Mouse (Mus musculus): ENCODE measurements around the gene Ldhal6b. TPM values are rescaled to one million over a fixed set of nuclear protein-coding genes. Genes with fewer than 3 reads are reported as not detected.

The Ldhal6b gene
- polyA plus RNA-seq, 1 experiment from 2014 or later = not detected

GRCm38 (mm10) chr17:5402624-5403023 lies 15.9 kb downstream of the Ldhal6b start:
- peak; percentile 95 for ATAC-seq
- no peaks in the 10 kb centered on the region for H3K4me1 ChIP-seq (ENCODE audit: insufficient read depth, low read depth, low read length)

DNA sequence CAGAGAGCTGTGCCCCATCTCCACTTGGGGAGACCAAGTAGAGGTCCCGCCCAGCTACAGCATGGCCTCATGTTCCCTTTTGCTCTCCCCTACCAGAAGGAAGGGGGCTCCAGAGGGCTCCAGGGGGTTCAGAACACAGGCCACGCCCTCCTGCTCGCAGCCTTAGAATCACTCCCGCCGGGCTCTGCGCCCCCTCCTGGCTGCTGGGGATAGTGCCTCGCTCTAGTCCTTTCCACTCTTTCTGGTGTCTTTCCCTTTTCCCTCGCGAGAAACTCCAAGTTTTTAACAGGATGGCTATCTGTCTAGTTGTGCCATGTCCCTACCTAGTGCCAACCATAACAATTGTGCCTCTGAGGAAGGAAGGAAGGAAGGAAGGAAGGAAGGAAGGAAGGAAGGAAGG lies 16.5 kb downstream of the Ldhal6b start:
- H3K36me3 ChIP-seq (ENCODE audit: insufficient read depth, low read length) = no peaks in the 10 kb centered on the region
- H3K9ac ChIP-seq (replicated peaks; ENCODE audit: low read depth) = no peak overlapping the region
- peak; percentile 84 for ATAC-seq
- WGBS = 6% methylated on average over 9 of the region's 9 CpGs
- no peaks in the 10 kb centered on the region for H3K9me3 ChIP-seq (ENCODE audit: low read length)
- peak; percentile 77 for DNase-seq (ENCODE audit: low spot score)
- H3K27ac ChIP-seq (ENCODE audit: low read length) = no peak overlapping the region
- no peaks in the 10 kb centered on the region for H3K4me1 ChIP-seq (ENCODE audit: insufficient read depth, low read depth, low read length)
- no peak overlapping the region for H3K4me3 ChIP-seq (ENCODE audit: low read depth, low read length)
- H3K4me2 ChIP-seq (replicated peaks; ENCODE audit: low read depth, low read length) = peak overlapping the region; percentile 25; the same call in 1 of the 2 replicates
- TF ChIP-seq CTCF (IDR thresholded peaks at IDR 0.05) (peak; percentile 85), EP300 (IDR thresholded peaks at IDR 0.05) (no peak)
- no peaks in the 10 kb centered on the region for H3K27me3 ChIP-seq (replicated peaks; ENCODE audit: insufficient read depth, low read length)

More at GRCm38 (mm10) chr17:5402624-5403023, 15.9 kb downstream of the Ldhal6b start:
- no peaks in the 10 kb centered on the region for H3K9me3 ChIP-seq (ENCODE audit: low read length)
- H3K27ac ChIP-seq (ENCODE audit: low read length) = no peak overlapping the region
- H3K27me3 ChIP-seq (replicated peaks; ENCODE audit: insufficient read depth, low read length) = no peaks in the 10 kb centered on the region
- H3K4me2 ChIP-seq (replicated peaks; ENCODE audit: low read depth, low read length) = peak overlapping the region; percentile 25; the same call in 1 of the 2 replicates
- no peaks in the 10 kb centered on the region for H3K36me3 ChIP-seq (ENCODE audit: insufficient read depth, low read length)
- peak; percentile 88 for DNase-seq (ENCODE audit: low spot score)
- no peak for TF ChIP-seq EP300 (IDR thresholded peaks at IDR 0.05)
- TF ChIP-seq CTCF (IDR thresholded peaks at IDR 0.05) = peak; percentile 95
- no peak overlapping the region for H3K9ac ChIP-seq (replicated peaks; ENCODE audit: low read depth)
- WGBS = 29% methylated on average over 8 of the region's 8 CpGs
- no peak overlapping the region for H3K4me3 ChIP-seq (ENCODE audit: low read depth, low read length)

GRCm38 (mm10) chr17:5401288-5401687 lies 17.3 kb downstream of the Ldhal6b start:
- H3K36me3 ChIP-seq (ENCODE audit: insufficient read depth, low read length) = no peaks in the 10 kb centered on the region
- no peaks in the 10 kb centered on the region for H3K9me3 ChIP-seq (ENCODE audit: low read length)
- TF ChIP-seq CTCF (IDR thresholded peaks at IDR 0.05) (no peak), EP300 (IDR thresholded peaks at IDR 0.05) (no peak)
- no peaks in the 10 kb centered on the region for H3K27me3 ChIP-seq (replicated peaks; ENCODE audit: insufficient read depth, low read length)
- no peak overlapping the region for H3K4me2 ChIP-seq (replicated peaks; ENCODE audit: low read depth, low read length)
- H3K9ac ChIP-seq (replicated peaks; ENCODE audit: low read depth) = no peak overlapping the region
- H3K27ac ChIP-seq (ENCODE audit: low read length) = no peak overlapping the region
- H3K4me1 ChIP-seq (ENCODE audit: insufficient read depth, low read depth, low read length) = no peaks in the 10 kb centered on the region
- no peak for ATAC-seq
- no peak for DNase-seq (ENCODE audit: low spot score)
- H3K4me3 ChIP-seq (ENCODE audit: low read depth, low read length) = no peak overlapping the region
- 80% methylated on average over 10 of the region's 10 CpGs for WGBS

DNA sequence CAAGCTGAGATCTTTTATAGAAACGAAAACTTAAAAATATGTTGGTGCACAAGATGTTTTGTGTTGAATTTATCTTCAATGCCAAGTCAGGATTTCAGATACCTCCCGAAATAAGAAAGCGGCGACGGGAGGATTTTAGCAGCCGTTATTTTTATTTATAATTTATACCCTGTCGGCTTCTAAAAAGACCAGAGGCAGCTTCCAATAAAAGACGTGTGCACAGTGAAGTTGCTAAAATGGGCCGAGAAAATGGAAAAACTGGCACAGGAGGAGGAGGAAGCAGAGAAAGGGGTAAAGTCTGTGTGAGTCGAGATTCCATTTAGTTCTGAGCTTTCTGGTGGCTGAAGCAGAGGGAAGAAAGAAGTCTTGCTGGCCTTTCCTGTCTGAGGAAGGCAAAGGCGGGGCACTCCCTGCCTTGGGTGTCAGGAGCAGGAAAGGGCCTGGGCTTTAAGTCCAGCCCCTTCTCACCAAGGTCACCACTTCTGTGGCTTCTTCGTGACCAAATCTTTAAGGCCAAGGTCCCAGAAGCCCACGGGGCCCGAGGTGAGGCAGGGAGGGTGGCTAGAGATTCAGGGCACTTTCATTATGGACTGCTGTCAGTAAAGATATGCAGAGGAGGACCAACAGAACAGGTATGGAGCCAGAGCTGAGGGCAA lies 18.0 kb downstream of the Ldhal6b start:
- Histone ChIP-seq H3K27me3 (replicated peaks; ENCODE audit: insufficient read depth, low read length) (no peaks in the 10 kb centered on the region), H3K4me1 (ENCODE audit: insufficient read depth, low read depth, low read length) (no peaks in the 10 kb centered on the region), H3K9ac (replicated peaks; ENCODE audit: low read depth) (no peak overlapping the region), H3K9me3 (ENCODE audit: low read length) (no peaks in the 10 kb centered on the region), H3K27ac (ENCODE audit: low read length) (no peak overlapping the region), H3K4me3 (ENCODE audit: low read depth, low read length) (no peak overlapping the region), H3K4me2 (replicated peaks; ENCODE audit: low read depth, low read length) (no peak overlapping the region), H3K36me3 (ENCODE audit: insufficient read depth, low read length) (no peaks in the 10 kb centered on the region)
- 58% methylated on average over 14 of the region's 14 CpGs for WGBS
- DNase-seq (ENCODE audit: low spot score) (no peak), ATAC-seq (no peak)
- TF ChIP-seq CTCF (IDR thresholded peaks at IDR 0.05) (no peak), EP300 (IDR thresholded peaks at IDR 0.05) (no peak)

DNA sequence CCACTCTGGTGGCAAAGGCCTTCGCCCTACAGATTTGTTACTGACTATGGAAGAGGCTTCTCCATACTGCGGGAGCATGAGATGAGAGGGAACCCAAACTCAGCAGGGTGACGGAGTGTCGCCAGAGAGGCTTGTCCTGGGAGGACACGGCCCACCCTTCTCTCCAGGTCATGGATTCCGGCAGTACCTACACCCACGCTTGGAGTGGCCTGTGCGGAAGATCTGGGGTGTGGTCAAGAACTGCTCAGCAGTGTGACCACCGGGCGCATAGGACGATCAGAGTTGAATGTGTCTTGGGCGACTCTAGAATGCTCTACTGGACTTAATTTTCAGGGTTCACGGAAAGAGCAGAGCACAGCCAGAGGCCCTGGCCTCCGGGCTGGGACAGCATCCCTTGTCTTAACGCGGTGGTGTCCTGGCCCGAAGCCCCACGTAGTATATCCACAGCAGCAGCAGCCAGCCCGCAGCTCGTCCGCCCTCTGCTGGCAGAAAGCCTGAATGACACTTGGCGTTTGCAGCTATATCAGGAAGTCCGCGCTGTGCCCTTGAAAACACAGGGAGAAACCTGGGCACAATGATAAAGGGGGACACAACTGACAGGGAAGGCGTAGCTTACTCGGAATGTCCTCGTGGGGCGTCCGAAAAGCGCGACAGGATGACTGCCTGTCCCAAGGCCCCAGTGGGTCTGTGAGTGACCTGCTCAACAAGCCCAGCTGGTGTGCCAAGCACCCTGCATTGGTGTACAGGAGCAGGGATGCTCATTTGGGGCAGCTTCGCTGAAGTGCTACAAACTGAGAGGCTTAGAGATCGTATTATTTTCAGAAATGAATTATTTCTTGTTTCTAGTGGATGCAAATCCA lies 21.2 kb downstream of the Ldhal6b start:
- TF ChIP-seq CTCF (IDR thresholded peaks at IDR 0.05) (peak; percentile 99), EP300 (IDR thresholded peaks at IDR 0.05) (no peak)
- no peaks in the 10 kb centered on the region for H3K4me1 ChIP-seq (ENCODE audit: insufficient read depth, low read depth, low read length)
- no peaks in the 10 kb centered on the region for H3K36me3 ChIP-seq (ENCODE audit: insufficient read depth, low read length)
- no peak overlapping the region for H3K27ac ChIP-seq (ENCODE audit: low read length)
- no peak overlapping the region for H3K9ac ChIP-seq (replicated peaks; ENCODE audit: low read depth)
- ATAC-seq (peak; percentile 67), DNase-seq (ENCODE audit: low spot score) (peak; percentile 85)
- H3K27me3 ChIP-seq (replicated peaks; ENCODE audit: insufficient read depth, low read length) = no peaks in the 10 kb centered on the region
- no peaks in the 10 kb centered on the region for H3K9me3 ChIP-seq (ENCODE audit: low read length)
- no peak overlapping the region for H3K4me3 ChIP-seq (ENCODE audit: low read depth, low read length)
- no peak overlapping the region for H3K4me2 ChIP-seq (replicated peaks; ENCODE audit: low read depth, low read length)
- 28% methylated on average over 33 of the region's 33 CpGs for WGBS

DNA sequence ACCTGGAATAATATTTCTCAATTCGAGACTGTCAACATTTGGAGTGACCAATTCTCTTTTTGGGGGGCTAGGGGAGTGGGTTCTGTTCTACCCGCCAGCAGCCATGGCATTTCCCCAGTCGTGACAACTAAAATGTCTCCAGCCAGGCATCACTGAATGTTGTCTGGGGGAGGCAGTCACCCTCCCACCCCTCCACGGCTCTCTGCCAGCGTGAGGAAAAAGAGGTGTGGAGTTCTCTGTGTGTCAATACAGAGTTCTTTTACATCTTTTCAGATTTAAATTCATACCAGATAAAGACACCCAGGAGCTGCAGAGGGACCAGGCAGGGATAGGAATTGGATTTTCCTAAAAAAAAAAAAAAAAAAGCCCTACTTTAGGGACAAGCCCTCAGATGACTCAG lies 22.4 kb downstream of the Ldhal6b start:
- Histone ChIP-seq H3K9ac (replicated peaks; ENCODE audit: low read depth) (no peak overlapping the region), H3K4me2 (replicated peaks; ENCODE audit: low read depth, low read length) (no peak overlapping the region), H3K27ac (ENCODE audit: low read length) (no peak overlapping the region), H3K9me3 (ENCODE audit: low read length) (no peaks in the 10 kb centered on the region), H3K4me1 (ENCODE audit: insufficient read depth, low read depth, low read length) (no peaks in the 10 kb centered on the region), H3K36me3 (ENCODE audit: insufficient read depth, low read length) (no peaks in the 10 kb centered on the region), H3K4me3 (ENCODE audit: low read depth, low read length) (no peak overlapping the region), H3K27me3 (replicated peaks; ENCODE audit: insufficient read depth, low read length) (no peaks in the 10 kb centered on the region)
- DNase-seq (ENCODE audit: low spot score) (no peak), ATAC-seq (no peak)
- 80% methylated on average over 5 of the region's 5 CpGs for WGBS
- TF ChIP-seq EP300 (IDR thresholded peaks at IDR 0.05) (no peak), CTCF (IDR thresholded peaks at IDR 0.05) (no peak)

Measured in lung, postnatal 0 days (tissue).